Mouse (Mus musculus) megakaryocyte, embryonic 14.5 days (primary cell): ENCODE results near the gene H1fnt. TPM values are rescaled to one million over a fixed set of nuclear protein-coding genes. Genes with fewer than 3 reads are reported as not detected.

Source experiments
- H3K27me3 ChIP-seq: replicated peaks from 2 replicates; pipeline ENCODE3; 2012; ENCODE audit warnings: inconsistent platforms
- H3K36me3 ChIP-seq: replicated peaks from 2 replicates; pipeline ENCODE3; 2012; ENCODE audit warnings: low read length, inconsistent platforms, mixed read lengths
- H3K4me1 ChIP-seq: 2 replicates; pipeline ENCODE4 v1.6.1; 2012; ENCODE audit warnings: inconsistent platforms
- H3K4me3 ChIP-seq: replicated peaks from 2 replicates; pipeline ENCODE3; 2012; ENCODE audit warnings: moderate library complexity, mild to moderate bottlenecking, inconsistent platforms
- H3K9me3 ChIP-seq: 2 replicates; pipeline ENCODE4 v1.6.1; 2012; ENCODE audit warnings: inconsistent platforms
- FLI1 ChIP-seq: IDR thresholded peaks from 2 replicates; pipeline ENCODE4 v1.6.1; 2012; ENCODE audit warnings: low read length, inconsistent platforms, mixed read lengths
- GATA1 ChIP-seq: IDR thresholded peaks from 3 replicates; pipeline ENCODE4 v1.6.1; 2012; ENCODE audit warnings: mixed read lengths, low read length, inconsistent platforms, borderline replicate concordance
- polyA plus RNA-seq: library from polyadenylated mRNA; stranded (reverse); fragments of >175 nt; gene quantifications from 2 replicates; pipeline ENCODE4 v1.2.3, GENCODE M21; 2012; ENCODE audit warnings: low replicate concordance; ENCODE audit not compliant: insufficient read depth

Gene H1fnt
- polyA plus RNA-seq, 1 experiment: not detected

DNA sequence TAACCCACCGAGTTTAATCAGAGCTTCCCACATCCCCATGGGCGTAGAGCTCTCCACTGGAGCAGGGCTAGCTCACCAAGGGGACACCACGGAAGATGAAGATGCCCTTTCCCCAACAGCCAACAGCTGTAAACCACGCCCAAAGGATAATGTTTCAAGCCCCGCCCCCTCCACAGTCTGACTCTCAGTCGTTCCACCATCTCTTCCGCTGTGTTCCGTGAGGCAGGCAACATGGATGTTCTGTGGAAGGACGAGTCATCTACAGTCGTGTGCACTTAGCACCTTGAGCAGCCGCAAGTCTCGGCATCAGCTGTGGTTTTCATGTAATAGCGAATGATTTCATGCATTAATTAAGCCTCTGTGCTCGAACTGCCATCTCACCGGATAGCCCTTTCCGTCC is 31.5 kb downstream of the H1fnt start:
- TF ChIP-seq FLI1 (no peak), GATA1 (no peak)
- no peaks in the 10 kb centered on the region for H3K4me1 ChIP-seq
- no peaks in the 10 kb centered on the region for H3K36me3 ChIP-seq
- H3K9me3 ChIP-seq: no peaks in the 10 kb centered on the region
- peaks cover 19% of the 10 kb centered on the region for H3K27me3 ChIP-seq
- H3K4me3 ChIP-seq: peak overlapping the region; percentile 5

- H3K9me3 ChIP-seq: no peaks in the 10 kb centered on the region
- TF ChIP-seq GATA1 (no peak), FLI1 (no peak)
- H3K4me3 ChIP-seq: no peak overlapping the region
- H3K4me1 ChIP-seq: peaks cover 4% of the 10 kb centered on the region
- peaks cover 30% of the 10 kb centered on the region for H3K27me3 ChIP-seq
- H3K36me3 ChIP-seq: no peaks in the 10 kb centered on the region
Measured at GRCm38 (mm10) chr15:98222377-98222776, 34.7 kb downstream of the H1fnt start.

DNA sequence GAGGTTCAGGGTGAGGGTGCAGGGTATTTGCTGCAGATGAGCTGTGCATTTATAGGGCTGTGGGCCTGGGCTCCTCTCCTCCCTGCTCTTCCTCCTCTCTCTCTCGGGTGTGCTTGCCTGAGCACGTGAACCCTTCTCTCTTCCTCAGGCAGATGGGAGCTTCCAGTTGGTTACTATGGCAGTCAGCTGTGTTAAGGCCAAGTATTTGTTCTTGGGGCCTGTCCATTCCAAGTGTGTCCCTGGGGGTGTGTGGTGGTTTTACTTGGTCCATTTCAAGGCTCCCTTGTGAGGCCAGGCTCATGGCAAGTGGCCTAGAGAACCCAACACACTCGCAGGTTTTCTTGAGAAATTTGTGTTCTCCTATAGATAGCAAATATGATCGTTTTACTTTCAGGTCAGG is 36.2 kb downstream of the H1fnt start, which contains the start of the genes Gm44579 and Olfr287:
Gene Gm44579, minus strand, starts transcription at position 101 of the 400 bp plus-strand sequence.
Gene Olfr287, minus strand, starts transcription at position 180 of the 400 bp plus-strand sequence.
- H3K4me3 ChIP-seq: no peak within 1 kb of the TSS
- peaks cover 4% of the 10 kb centered on the region for H3K4me1 ChIP-seq
- TF ChIP-seq FLI1: no peak
- TF ChIP-seq GATA1: no peak
- H3K36me3 ChIP-seq: no peaks in the 10 kb centered on the region
- H3K27me3 ChIP-seq: peaks cover 30% of the 10 kb centered on the region
- no peaks in the 10 kb centered on the region for H3K9me3 ChIP-seq

GRCm38 (mm10) chr15:98214130-98214529 is 43.0 kb downstream of the H1fnt start:
- TF ChIP-seq GATA1 (no peak), FLI1 (no peak)
- Histone ChIP-seq H3K4me3 (no peak overlapping the region), H3K27me3 (peaks cover 11% of the 10 kb centered on the region), H3K4me1 (peaks cover under 1% of the 10 kb centered on the region), H3K9me3 (no peaks in the 10 kb centered on the region), H3K36me3 (no peaks in the 10 kb centered on the region)

GRCm38 (mm10) chr15:98213336-98213870 is 43.7 kb downstream of the H1fnt start:
- no peaks in the 10 kb centered on the region for H3K36me3 ChIP-seq
- no peak overlapping the region for H3K4me3 ChIP-seq
- no peak for TF ChIP-seq FLI1
- no peak for TF ChIP-seq GATA1
- H3K27me3 ChIP-seq: peaks cover 8% of the 10 kb centered on the region
- H3K4me1 ChIP-seq: no peaks in the 10 kb centered on the region
- no peaks in the 10 kb centered on the region for H3K9me3 ChIP-seq

DNA sequence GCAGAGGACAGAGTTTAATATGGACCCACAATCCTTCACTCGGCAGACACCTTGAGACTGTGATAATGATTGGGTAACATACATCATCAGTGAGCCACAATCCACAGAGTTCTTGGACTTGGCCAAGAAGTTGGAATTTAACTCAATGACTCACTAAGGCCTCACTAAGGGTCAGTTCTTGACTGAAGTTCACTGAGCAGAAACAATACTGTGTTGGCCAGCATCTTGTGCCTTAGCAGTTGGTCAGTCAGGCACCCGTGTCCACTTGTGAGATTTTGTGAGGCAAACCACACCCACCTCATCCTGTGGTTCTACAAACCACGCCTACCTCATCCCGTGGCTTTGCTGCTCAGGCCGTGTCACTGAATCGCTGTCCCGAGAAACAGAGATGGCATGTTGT is 47.4 kb downstream of the H1fnt start:
- H3K36me3 ChIP-seq: no peaks in the 10 kb centered on the region
- H3K4me1 ChIP-seq: no peaks in the 10 kb centered on the region
- TF ChIP-seq FLI1: no peak
- no peak for TF ChIP-seq GATA1
- no peak overlapping the region for H3K4me3 ChIP-seq
- no peaks in the 10 kb centered on the region for H3K9me3 ChIP-seq
- peaks cover 14% of the 10 kb centered on the region for H3K27me3 ChIP-seq

Other genes with a start within 250 kb of the H1fnt start
- gene Pfkm, start 164.7 kb downstream of the H1fnt start, polyA plus RNA-seq: 2.6 and 10.2 TPM in 2 replicates
- gene Senp1, start 163.5 kb downstream of the H1fnt start, polyA plus RNA-seq: 5.1 and 9.2 TPM in 2 replicates
- 2.8 and 4.3 TPM in 2 replicates for gene Asb8, start 91.7 kb downstream of the H1fnt start, polyA plus RNA-seq
- 1.3 TPM in 1 of 2 replicates, not detected in the other for gene Ccdc184, start 90.1 kb downstream of the H1fnt start, polyA plus RNA-seq
- gene Olfr288, start 61.8 kb downstream of the H1fnt start, polyA plus RNA-seq: not detected in 2 replicates
- gene Gm44579, start 36.3 kb downstream of the H1fnt start, polyA plus RNA-seq: not detected in 2 replicates
- gene Olfr287, start 36.2 kb downstream of the H1fnt start, polyA plus RNA-seq: not detected in 2 replicates
- not detected in 2 replicates for gene Olfr286, start 22.8 kb downstream of the H1fnt start, polyA plus RNA-seq
- gene Zfp641, start 38.9 kb upstream of the H1fnt start, polyA plus RNA-seq: not detected in 2 replicates
- not detected in 2 replicates for gene Olfr285, start 60.1 kb upstream of the H1fnt start, polyA plus RNA-seq
- gene Olfr284, start 83.7 kb upstream of the H1fnt start, polyA plus RNA-seq: not detected in 2 replicates
- not detected in 2 replicates for gene Olfr283, start 123.7 kb upstream of the H1fnt start, polyA plus RNA-seq
- not detected in 2 replicates for gene Olfr282, start 173.9 kb upstream of the H1fnt start, polyA plus RNA-seq
- gene Olfr281, start 195.3 kb upstream of the H1fnt start, polyA plus RNA-seq: not detected in 2 replicates
- gene OR5BS1P, start 212.6 kb upstream of the H1fnt start, polyA plus RNA-seq: not detected in 2 replicates
- gene Lalba, start 225.4 kb upstream of the H1fnt start, polyA plus RNA-seq: not detected in 2 replicates
- gene Olfr279, start 235.1 kb upstream of the H1fnt start, polyA plus RNA-seq: not detected in 2 replicates